Mouse (Mus musculus) fat pad, adult 2 months (tissue): ENCODE data around the gene Cenpi.
"Not testable (repeated sequence)": the region's sequence is repeated elsewhere in the genome, so short reads cannot be mapped to it uniquely, and the experiment has no call there.

ENCODE experiments used
- DNase-seq: peaks from one replicate; pipeline ENCODE4 v3.0.0-alpha.2; 2011; ENCODE audit warnings: low read depth, low spot score; ENCODE audit errors: extremely low read depth

Gene Cenpi

DNA sequence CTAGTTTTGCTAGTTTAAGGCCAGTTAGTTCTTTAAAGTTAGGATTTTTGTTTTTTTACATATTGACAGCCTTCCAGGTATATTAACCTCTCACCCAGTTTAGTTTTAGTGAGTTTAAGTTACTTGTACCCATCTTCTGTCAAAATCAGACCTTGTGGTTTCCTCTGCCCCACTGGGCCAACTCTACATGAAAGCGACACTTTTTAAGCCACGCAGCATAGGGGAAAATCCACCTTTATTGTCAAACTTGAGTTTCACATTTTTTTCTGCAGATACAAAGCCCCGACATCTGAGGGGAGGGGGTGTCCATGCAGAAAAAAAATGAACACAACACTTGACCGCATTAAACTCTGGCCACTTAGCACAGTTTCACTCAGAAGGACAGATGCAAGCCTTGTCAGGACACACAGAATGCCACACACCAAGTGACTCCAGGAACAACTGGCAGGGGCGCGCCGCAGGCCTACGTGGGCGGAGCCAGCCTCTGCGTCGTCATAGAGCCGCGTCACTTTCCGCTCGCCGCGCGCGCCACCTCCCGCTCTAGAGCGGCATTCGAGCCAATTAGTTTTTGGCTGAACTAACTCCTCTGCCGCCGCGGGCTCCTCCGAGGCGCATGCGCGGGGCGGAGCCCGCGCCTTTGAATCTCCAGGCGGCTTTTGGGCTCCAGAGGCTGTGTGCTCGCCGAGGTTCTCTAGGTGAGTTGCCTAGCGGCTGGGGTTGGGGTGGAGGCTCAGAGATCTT, at the start of gene Cenpi:
Cenpi (plus strand) TSS at position 551 of the 741 bp plus-strand sequence.
- peak; percentile 10 for DNase-seq

DNA sequence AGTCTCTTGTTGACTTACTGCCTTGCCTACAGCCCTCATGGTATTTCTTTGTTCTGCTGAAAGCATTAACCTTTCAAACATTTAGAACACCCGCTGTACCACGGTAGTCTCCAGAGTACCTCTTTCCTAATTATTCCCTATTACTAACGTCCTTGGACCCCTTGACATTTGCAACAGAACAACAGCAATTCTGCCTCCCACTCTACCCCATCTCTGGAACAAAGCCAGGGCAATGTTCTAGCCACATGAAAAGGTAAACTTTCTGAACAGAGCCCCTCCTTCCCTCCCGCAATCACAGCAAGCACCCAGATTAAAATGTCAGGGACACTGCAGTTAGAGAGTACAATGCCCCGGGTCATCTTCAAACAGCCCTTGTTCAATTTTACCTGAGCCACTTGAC, 46.7 kb upstream of the Cenpi start:
- no peak for DNase-seq

DNA sequence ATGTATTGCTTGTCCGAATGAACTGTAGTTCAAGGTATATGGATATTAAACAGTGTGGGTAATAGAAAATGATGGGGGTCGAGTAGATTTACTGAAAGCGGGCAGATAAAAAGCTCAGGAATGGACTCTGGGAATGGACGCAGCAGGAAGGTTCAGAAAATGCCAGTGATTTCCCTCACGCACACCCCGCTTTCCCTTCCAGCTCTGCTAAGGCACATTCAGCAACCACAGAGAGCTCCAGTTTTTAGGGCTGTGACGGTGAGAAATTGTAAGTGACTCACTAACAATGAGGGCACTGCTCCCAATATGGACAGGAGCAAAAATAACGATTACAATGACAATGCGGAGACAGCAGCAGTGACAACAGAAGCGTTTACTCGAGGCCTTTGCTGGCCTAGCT, 45.8 kb upstream of the Cenpi start:
- DNase-seq: no peak

DNA sequence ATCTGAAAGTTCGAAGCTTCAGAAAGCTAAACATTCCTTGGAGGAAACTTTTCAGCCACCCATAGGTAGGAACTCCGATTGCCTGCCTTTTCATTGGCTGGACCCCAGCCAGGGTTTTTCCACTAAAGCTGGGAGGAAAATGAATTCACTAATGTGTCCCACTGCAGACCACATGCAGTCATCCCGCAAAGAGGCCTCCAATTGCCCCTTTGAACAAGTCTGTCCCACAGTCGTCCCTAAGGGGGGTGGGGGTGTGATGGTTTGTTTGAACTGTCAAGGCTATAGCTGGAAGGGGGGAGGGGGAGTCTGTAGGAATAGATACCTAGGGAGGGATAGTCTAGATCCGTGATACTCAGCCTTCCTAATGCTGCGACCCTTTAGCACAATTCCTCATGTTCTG, 32.2 kb upstream of the Cenpi start:
- DNase-seq: no peak

DNA sequence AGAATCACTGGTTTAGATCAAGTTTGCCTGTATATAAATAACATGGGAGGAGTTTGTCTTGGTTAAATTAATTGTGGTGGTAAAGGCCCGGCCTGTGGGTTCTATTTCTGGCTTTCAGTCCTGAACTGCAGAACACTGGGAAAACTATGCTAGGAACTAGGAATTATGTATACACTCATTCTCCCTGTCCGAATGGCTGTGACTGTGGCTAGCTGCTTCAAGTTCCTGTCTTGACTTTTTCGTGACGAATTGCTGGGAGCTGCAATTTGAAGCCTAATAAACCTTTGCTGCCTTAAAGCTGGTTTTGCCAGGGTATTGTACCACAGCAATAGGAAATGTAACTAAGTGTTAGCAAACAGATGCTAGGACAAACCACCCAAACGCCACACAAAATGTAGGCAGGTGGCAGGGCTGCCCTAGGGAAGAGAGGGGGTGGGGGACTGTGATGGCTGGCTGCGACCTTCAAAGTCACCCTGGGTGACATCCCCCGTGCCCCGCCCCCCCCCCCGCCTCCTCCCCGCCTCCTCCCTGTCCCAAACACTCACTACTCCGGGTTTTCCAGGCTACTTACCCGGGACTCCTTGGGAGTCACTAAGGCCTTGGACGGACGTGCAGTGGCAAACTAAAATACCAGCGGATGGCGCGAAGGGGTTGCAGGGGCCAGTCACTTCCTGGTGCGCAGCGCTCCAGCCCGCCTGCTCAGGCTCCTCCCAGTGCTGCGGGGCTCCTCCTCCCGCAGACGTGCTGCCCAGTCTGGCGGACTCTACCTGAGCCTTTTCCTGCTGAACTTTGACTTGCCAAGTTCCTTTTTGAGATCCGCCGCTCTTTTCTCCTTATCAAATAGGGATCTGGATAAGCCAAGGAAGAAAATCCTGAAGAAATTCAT, 31.4 kb upstream of the Cenpi start, which contains the start of gene Trmt2b:
Trmt2b (minus strand) TSS at position 710 of the 886 bp plus-strand sequence.
- no peak for DNase-seq

DNA sequence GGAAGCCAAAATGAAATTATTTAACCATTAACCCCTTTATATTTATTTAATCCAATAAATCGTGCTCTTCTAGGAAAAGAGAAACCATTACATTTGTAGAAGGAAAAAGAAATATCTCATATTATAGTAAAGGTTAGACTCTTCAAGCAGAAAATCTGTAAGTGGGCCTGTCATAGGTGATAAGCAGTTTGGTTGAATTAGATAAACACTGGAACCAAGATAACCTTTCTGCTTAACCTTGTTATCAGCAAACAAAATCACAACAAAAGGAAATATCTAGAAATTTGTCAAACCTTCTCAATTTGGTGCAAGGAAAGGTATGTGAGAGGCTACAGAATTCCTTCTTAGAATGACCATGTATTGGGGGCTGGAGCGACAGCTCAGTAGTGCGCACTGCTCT, 27.4 kb upstream of the Cenpi start:
- no peak for DNase-seq

DNA sequence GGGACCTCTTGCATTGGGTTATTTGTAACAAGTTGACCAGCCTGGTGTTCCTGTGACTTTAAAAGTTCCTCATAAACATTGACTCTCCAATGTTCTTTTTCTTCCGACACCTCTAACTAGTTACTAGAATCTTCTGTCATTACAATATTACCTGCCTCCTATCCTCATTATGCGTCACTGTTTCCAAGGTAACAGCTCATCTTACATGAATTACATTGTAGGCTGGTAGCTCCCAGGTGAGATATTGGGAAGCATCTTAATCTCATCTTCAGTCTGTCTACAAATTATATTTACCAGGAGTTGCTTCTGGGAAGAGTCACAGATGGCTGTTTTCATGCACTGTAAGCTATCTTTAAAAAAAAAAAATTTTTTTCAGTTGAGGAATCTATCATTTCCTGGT, 22.8 kb upstream of the Cenpi start:
- DNase-seq: no peak

DNA sequence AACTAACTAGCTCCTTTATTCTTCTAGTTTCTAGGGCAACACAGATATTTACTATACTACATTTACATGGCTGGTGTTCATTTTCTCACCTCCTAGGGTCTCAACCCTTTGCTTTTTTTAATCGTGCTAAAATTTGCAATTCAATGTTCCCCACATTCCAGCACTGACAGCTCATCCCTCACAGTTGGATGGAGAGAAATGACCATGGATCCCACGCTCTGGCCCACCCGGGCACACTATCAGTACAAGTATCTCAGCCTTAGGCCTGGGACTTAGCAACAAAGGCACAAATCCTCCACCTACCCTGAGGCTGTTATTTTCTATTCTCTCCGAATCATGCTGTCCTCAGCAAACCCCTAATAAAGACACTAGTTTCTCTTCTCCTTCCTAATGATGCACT, 22.1 kb upstream of the Cenpi start:
- no peak for DNase-seq

DNA sequence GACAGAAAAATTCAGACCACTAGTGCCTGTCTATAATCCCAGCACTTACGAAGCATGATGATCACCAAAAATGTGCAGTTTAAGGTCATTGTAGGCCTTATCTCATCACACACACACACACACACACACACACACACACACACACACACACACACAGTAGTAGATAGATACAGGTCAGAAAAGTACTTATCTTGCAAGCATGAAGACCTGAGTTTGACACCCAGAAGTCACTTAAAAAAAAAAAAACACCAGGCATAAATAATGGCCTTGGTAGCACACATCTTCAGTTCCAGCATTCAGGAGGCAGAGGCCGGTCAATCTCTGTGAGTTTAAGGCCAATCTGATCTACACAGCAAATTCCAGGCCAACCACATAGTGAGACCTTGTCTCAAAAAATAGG, 20.6 kb upstream of the Cenpi start:
- DNase-seq: no peak

DNA sequence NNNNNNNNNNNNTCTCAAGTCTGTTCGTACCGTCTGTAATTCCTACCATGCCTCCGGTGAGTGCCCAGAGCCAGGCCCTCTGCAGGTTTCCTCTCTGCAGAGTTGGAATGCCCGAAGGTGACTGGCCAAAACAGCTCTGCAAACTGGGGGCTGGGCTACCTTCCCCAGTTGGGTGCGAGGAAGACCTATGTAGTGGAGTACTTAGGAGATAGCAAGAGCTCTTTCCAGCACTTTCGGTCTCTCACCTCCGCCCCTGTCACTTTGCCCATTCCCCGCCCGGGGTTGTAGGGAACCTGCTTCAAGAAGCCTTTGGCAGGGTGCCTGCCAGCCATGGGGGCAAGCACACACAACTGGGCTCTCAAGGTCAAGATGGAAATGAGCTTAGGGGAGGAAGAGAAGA, 11.6 kb upstream of the Cenpi start:
- no peak for DNase-seq

DNA sequence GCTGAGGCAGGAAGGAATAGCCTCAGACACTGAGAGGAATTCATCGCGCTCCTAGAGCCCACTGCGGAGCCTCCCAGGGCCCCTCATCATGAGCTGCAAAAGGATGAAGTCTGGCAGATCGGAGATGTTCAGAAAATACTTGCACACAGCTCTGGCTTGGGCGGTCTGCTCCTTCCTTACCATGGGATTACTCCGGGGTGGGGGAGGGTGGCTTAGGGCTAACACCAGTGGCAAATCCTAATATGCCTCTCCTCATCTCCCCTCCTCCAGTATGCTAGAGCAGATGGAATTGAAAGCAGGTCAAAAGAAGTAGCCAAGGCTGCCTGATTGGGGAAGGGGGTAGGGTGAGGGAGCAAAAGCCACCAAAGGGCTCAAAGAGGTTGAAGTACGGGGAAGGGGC, 11.1 kb upstream of the Cenpi start:
- no peak for DNase-seq

DNA sequence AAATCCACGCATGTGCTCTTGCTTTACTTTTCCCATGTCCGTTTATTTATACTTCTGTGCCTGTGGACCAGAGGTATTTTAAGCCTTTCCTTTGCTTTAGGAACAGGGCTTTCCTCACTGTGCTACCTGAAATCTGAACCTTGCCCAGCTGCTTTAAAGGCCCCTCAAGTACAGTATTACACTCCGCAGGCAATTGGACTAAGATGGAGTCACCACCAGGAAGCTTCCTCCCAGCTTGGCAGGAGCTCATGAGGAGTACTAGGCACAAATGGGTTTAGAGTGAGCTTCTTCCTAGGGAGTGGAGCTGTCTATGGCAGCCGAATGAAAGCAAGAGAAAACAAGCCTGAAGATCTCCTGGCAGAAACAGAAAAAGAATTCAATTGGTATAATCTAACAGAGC, 10.7 kb upstream of the Cenpi start:
- no peak for DNase-seq

DNA sequence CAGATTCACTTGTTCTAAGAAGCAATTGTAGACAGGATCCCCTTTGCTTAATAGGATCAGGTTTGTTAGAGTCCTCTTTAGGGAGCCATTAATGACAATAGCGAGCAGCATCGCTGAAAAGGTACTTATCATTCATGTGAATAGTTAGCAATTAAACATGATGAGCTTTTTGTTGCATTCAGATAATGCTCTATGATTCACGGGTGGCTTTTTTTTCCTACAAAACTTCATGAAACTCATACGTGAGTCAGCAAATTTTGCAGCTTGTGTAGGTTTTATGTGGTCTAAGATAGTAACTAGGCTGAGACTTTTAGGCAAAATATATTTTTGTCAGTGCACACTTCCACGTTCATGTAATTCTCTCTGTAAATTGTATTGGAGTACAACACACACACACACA, 7.7 kb upstream of the Cenpi start:
- DNase-seq: no peak

DNA sequence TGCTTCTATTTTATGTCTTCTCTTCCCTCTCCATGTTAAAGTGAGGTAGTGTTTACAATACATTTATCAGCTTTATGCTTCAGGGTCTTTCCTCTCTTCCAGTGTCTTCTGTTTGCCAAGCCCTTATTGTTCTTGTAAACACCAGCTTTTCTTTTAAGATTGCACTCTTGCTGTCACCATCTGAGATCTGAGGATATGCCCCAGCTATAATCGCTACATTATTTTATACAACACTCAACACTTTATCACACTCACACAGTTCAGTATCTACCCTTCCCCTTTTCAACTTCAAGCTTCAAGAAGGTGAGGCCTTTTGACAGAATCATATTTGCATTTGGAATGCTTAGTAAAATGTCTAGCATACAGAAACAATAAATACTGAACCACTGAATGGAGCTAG, 4.6 kb upstream of the Cenpi start:
- DNase-seq: no peak

DNA sequence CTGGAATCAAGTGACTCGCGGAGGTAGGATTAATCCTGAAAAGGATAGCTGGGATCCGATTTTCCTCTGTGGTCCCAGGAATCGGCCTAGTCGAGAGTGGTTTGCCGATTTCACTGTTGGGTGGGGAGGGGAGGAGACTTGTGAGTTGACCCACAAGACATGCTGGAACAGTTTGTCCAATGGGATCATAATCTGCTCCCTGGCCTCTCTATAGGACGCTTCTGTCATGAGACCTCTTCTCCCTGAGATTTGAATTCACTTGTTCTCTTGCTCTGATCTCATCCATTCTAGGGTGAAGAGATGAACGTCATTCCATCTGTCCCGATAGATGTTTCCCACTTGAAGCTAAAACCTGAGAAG, 371 bp downstream of the Cenpi start:
- DNase-seq: no peak

DNA sequence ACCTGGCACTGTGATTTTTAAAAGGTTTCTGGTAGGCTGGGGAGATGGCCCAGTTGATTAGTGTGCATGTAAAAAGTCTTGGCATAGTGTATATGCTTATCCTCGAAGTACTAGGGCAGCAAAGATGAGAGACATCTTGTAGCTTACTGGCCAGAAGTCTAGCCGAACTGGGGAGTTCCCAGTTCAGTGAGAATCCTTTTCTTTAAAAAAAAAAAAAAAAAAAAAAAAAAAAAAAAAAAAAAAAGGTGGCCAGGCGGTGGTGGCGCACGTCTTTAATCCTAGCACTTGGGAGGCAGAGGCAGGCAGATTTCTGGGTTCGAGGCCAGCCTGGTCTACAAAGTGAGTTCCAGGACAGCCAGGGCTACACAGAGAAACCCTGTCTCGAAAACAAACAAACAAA, 3.3 kb downstream of the Cenpi start:
- not testable (repeated sequence) for DNase-seq

DNA sequence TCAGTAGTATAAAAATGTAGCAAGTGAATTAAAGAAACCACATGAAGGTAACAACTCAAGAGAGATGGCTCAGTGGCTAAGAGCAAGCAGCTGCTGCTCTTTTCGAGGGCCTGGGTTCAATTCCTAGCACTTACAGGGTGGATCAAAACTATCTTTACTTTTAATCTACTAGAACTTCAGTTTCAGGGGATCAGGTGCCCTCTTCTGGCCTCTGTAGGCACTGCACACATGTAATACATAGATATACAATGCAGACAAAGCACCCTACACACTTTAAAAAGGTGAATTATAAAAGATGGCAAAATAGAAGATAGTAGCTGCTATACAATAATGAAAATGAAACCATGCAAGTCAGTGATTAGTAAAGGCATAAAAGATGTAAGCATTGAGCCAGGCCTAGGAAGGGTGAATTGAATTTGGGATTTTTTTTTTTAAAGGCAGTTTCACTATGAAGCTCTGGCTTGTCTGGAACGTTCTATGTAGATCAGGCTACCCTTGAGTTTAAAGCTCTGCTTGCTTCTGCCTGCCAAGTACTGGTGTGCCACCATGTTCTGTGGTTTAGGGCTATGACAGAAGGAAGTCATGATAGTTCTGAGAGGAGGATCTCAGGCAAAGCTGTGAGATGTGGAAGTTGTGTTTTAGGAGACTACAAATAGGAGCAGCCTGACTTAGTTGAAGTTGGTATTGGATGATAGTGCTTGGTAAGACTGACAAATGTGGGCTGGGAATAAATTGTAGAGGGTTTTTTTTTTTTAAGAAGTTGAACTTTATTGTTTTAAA, 11.5 kb downstream of the Cenpi start:
- no peak for DNase-seq

DNA sequence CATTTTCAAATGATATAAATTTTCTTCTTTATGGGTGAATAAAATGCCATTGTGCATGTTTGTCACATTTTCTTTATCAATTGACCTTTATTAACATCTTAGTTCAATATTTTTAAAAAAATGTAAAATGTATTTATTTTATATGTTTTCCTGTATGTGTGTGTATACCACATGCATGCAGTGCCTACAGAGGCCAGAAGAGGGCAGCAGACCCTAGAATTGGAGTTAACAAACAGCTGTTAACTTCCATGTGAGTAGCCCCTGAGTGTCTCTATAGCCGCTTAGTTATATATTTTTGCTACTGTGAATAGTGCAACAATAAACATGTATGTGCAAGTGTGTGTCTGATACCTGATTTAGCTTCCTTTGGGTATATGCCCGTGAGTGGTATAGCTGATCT, 25.4 kb downstream of the Cenpi start:
- no peak for DNase-seq

DNA sequence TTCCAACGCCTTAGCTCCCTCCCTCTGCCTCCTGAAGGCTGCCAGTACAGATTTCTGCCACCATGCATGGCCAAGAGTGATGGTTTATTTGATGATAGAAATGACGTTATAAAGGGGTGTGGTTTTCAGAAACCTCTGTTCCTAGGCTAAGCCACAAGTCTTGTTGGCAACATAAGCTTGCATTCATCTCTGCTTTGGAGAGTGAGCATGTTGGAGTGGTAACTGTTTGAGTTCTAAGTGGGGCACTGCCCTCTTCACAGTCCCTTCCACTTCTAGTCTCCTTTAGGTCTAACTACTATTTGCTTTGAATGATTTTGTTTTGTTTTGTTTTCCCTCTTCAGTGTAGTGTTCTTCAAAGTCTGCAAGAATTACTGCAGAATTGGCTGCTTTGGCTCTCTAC, 34.9 kb downstream of the Cenpi start:
- DNase-seq: peak; percentile 4

DNA sequence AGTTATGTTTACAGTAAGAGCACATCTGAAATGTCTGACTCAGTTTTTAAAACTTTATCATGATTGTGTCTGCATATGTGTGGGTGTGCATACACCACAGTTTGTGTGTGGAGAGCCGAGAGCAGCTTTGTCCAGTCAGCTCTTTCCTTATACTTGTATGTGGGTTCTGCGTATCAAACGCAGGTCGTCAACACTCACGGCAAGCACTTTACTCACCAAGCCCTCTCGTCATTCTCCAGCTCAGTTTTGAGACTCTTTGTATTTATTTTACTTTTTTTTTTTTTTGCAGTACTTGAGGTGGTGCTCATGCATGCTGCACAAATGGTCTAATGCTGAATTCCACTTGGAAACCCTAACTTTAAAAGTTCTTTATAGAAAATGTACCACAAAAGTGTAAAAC, 42.3 kb downstream of the Cenpi start:
- no peak for DNase-seq

DNA sequence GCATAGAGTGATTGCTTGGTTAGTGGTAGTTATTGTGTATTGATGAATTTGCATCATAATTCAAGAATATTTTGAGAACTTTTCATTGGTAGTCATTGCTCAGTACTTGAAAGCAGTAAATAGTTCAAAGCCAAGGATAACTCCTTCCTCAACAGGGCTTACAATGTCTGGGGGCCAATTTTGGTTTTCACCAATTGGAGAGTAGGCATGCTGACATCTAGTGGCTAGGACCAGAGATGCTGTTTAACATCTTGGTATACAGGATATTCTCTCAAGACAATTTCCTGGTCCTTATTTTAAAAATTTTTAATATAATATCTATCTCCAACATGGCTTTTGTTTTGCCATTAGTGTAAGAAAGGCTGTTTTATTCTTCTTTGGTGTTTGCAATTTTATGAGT, 46.0 kb downstream of the Cenpi start:
- DNase-seq: no peak

DNA sequence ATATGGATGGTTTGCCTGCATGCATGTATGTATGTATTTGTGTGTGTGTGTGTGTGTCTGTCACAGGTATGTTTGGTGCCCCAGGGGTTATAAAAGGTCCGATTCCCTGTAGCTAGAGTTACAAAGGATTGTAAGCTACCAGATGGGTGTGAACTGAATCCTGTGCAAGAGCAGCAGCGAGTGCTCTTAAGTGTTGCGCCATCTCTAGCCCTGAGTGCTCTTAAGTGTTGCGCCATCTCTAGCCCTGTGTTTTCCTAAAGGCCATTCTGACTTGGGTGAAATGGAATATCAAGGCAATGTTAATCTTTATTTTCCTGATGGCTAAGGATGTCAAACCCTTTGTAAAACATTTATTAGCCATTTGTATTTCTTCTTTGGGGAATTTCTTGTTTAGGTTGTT, 51.5 kb downstream of the Cenpi start:
- DNase-seq: peak; percentile 16
